Mouse (Mus musculus): ENCODE measurements around the gene L3mbtl1. TPM values are rescaled to one million over a fixed set of nuclear protein-coding genes. Genes with fewer than 3 reads are reported as not detected.

The L3mbtl1 gene
- polyA plus RNA-seq, 1 experiment from 2014 or later = 0.02 TPM

DNA sequence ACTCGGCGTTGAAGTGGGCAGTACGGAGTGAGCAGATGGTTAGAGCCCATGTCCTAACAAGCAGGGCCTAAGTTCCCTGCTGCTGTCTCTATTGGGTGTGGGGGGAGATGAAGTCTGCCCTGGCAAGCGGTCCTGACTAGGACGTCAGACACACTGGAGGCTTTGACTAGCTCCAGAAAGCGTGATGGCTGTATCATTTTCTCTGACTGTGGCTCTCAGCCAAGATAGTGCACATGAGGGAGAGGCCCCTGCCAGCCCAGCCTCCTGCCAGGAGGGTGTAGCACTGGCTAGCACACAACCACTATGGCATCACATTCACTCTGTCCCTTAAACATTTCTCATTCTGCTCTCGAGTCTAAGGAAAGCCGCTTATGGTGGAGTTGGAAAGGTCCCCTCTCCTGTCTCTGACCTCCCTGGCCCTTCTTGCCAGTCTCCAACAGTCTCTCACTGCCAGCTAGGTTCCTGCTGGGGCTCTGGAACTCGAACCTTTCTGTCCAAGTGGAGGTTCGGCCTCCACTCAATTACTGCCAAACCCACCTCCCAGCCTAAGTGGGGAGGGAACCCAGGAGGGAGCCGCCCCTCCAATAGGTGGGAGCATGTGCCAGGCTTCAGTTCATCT is 32.0 kb downstream of the L3mbtl1 start:
- Histone ChIP-seq H3K4me1 (replicated peaks; ENCODE audit: control insufficient read depth, insufficient read depth) (0 out of 2 replicates have a peak, but pooled peaks cover 2% of the 10 kb centered on the region), H3K27ac (replicated peaks) (no peak overlapping the region), H3K36me3 (ENCODE audit: control insufficient read depth, insufficient read depth, low read length) (no peaks in the 10 kb centered on the region), H3K27me3 (ENCODE audit: control insufficient read depth, insufficient read depth, low read length) (no peaks in the 10 kb centered on the region), H3K9me3 (ENCODE audit: control insufficient read depth, low read length) (no peaks in the 10 kb centered on the region), H3K4me2 (replicated peaks; ENCODE audit: low read depth) (no peak overlapping the region), H3K4me3 (ENCODE audit: low read depth, low read length) (no peak overlapping the region), H3K9ac (ENCODE audit: low read length) (no peak overlapping the region; the same call in 1 of the 2 replicates)
- DNase-seq (ENCODE audit: low spot score) (no peak), ATAC-seq (ENCODE audit: low FRiP score, low TSS enrichment) (no peak)
- WGBS = 68% methylated on average over 11 of the region's 11 CpGs
- TF ChIP-seq CTCF (IDR thresholded peaks at IDR 0.05; ENCODE audit: low read depth) = no peak

DNA sequence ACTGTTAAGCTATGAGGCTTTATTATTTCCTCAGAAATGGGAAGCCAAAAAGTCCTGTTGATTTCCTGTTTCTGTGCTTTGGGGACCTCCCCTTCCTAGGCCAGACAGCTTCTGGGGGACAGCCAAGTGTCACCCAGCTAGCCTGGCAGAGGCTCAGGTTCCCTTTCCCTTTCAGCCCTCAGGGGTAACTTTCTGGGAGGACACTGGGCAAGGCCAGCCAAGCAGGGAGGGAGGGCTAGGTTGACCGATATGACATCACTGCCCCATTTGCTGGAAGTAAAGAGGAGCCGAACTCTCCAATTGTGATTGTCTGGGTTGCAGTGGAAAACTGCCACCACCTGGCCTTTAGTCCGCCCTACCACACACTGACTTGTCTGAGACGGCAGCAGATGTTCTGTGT is 32.7 kb downstream of the L3mbtl1 start:
- no peak overlapping the region for H3K9ac ChIP-seq (ENCODE audit: low read length)
- H3K9me3 ChIP-seq (ENCODE audit: control insufficient read depth, low read length) = no peaks in the 10 kb centered on the region
- 62% methylated on average over 4 of the region's 4 CpGs for WGBS
- no peaks in the 10 kb centered on the region for H3K36me3 ChIP-seq (ENCODE audit: control insufficient read depth, insufficient read depth, low read length)
- DNase-seq (ENCODE audit: low spot score) (no peak), ATAC-seq (ENCODE audit: low FRiP score, low TSS enrichment) (no peak)
- no peak overlapping the region for H3K27ac ChIP-seq (replicated peaks)
- H3K27me3 ChIP-seq (ENCODE audit: control insufficient read depth, insufficient read depth, low read length) = no peaks in the 10 kb centered on the region
- 0 out of 2 replicates have a peak, but pooled peaks cover 2% of the 10 kb centered on the region for H3K4me1 ChIP-seq (replicated peaks; ENCODE audit: control insufficient read depth, insufficient read depth)
- TF ChIP-seq EP300 (optimal IDR thresholded peaks at IDR 0.05) (no peak), CTCF (IDR thresholded peaks at IDR 0.05; ENCODE audit: low read depth) (no peak)
- H3K4me2 ChIP-seq (replicated peaks; ENCODE audit: low read depth) = no peak overlapping the region
- H3K4me3 ChIP-seq (ENCODE audit: low read depth, low read length) = no peak overlapping the region

DNA sequence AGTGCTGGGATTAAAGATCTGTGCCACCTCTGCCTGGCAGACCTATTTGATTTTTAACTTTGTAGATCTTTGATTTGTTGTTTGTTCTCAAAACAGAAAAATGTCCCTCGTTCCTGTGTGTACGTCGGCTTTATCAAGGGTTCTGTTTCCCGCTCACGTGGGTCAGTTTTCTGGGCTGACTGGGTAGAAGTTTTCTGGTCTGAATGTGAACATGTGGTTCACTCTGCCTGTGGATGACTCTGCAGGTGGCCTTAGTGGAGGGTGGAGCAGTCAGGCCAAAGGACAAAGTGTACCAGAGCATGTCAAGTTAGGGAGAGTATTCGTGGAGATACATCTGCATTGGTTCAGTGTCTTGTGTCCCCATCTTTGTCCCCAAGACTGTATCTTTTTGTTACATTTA is 41.1 kb downstream of the L3mbtl1 start:
- Histone ChIP-seq H3K4me3 (ENCODE audit: low read depth, low read length) (no peak overlapping the region), H3K4me1 (replicated peaks; ENCODE audit: control insufficient read depth, insufficient read depth) (0 out of 2 replicates have a peak, but pooled peaks cover 2% of the 10 kb centered on the region), H3K27me3 (ENCODE audit: control insufficient read depth, insufficient read depth, low read length) (no peaks in the 10 kb centered on the region), H3K9me3 (ENCODE audit: control insufficient read depth, low read length) (no peaks in the 10 kb centered on the region), H3K36me3 (ENCODE audit: control insufficient read depth, insufficient read depth, low read length) (no peaks in the 10 kb centered on the region), H3K9ac (ENCODE audit: low read length) (no peak overlapping the region), H3K27ac (replicated peaks) (no peak overlapping the region), H3K4me2 (replicated peaks; ENCODE audit: low read depth) (no peak overlapping the region)
- TF ChIP-seq EP300 (optimal IDR thresholded peaks at IDR 0.05) = no peak
- TF ChIP-seq CTCF (IDR thresholded peaks at IDR 0.05; ENCODE audit: low read depth) = no peak
- ATAC-seq (ENCODE audit: low FRiP score, low TSS enrichment) (no peak), DNase-seq (ENCODE audit: low spot score) (no peak)
- 74% methylated on average over 6 of the region's 6 CpGs for WGBS

GRCm38 (mm10) chr2:162985923-162986322 is 42.7 kb downstream of the L3mbtl1 start:
- Histone ChIP-seq H3K9ac (ENCODE audit: low read length) (no peak overlapping the region), H3K27me3 (ENCODE audit: control insufficient read depth, insufficient read depth, low read length) (no peaks in the 10 kb centered on the region), H3K4me2 (replicated peaks; ENCODE audit: low read depth) (no peak overlapping the region), H3K9me3 (ENCODE audit: control insufficient read depth, low read length) (no peaks in the 10 kb centered on the region), H3K27ac (replicated peaks) (no peak overlapping the region), H3K36me3 (ENCODE audit: control insufficient read depth, insufficient read depth, low read length) (no peaks in the 10 kb centered on the region), H3K4me1 (replicated peaks; ENCODE audit: control insufficient read depth, insufficient read depth) (0 out of 2 replicates have a peak, but pooled peaks cover 2% of the 10 kb centered on the region), H3K4me3 (ENCODE audit: low read depth, low read length) (no peak overlapping the region)
- WGBS = 33% methylated on average over 3 of the region's 3 CpGs
- ATAC-seq (ENCODE audit: low FRiP score, low TSS enrichment) (peak; percentile 89), DNase-seq (ENCODE audit: low spot score) (peak; percentile 87)
- no peak for TF ChIP-seq CTCF (IDR thresholded peaks at IDR 0.05; ENCODE audit: low read depth)
- no peak for TF ChIP-seq EP300 (optimal IDR thresholded peaks at IDR 0.05)

- Histone ChIP-seq H3K36me3 (ENCODE audit: control insufficient read depth, insufficient read depth, low read length) (no peaks in the 10 kb centered on the region), H3K4me3 (ENCODE audit: low read depth, low read length) (no peak overlapping the region), H3K4me2 (replicated peaks; ENCODE audit: low read depth) (no peak overlapping the region), H3K9me3 (ENCODE audit: control insufficient read depth, low read length) (no peaks in the 10 kb centered on the region), H3K9ac (ENCODE audit: low read length) (no peak overlapping the region), H3K4me1 (replicated peaks; ENCODE audit: control insufficient read depth, insufficient read depth) (0 out of 2 replicates have a peak, but pooled peaks cover 2% of the 10 kb centered on the region), H3K27ac (replicated peaks) (no peak overlapping the region; the same call in 1 of the 2 replicates), H3K27me3 (ENCODE audit: control insufficient read depth, insufficient read depth, low read length) (no peaks in the 10 kb centered on the region)
- no peak for TF ChIP-seq CTCF (IDR thresholded peaks at IDR 0.05; ENCODE audit: low read depth)
- no peak for TF ChIP-seq EP300 (optimal IDR thresholded peaks at IDR 0.05)
- ATAC-seq (ENCODE audit: low FRiP score, low TSS enrichment) (no peak), DNase-seq (ENCODE audit: low spot score) (no peak)
- 62% methylated on average over 3 of the region's 3 CpGs for WGBS
Observed at GRCm38 (mm10) chr2:162986764-162987163, 43.5 kb downstream of the L3mbtl1 start.

- peak; percentile 66 for DNase-seq (ENCODE audit: low spot score)
- 35% methylated on average over 8 of the region's 8 CpGs for WGBS
Observed at GRCm38 (mm10) chr2:162987218-162987617, 43.9 kb downstream of the L3mbtl1 start, which contains the start of gene Sgk2. Gene Sgk2, plus strand, starts transcription at chr2:162987330.

More at GRCm38 (mm10) chr2:162987218-162987617, 43.9 kb downstream of the L3mbtl1 start, which contains the start of gene Sgk2:
- no peaks in the 10 kb centered on the region for H3K9me3 ChIP-seq (ENCODE audit: control insufficient read depth, low read length)
- no peaks in the 10 kb centered on the region for H3K27me3 ChIP-seq (ENCODE audit: control insufficient read depth, insufficient read depth, low read length)
- no peak within 1 kb of the TSS for H3K9ac ChIP-seq (ENCODE audit: low read length)
- ATAC-seq (ENCODE audit: low FRiP score, low TSS enrichment) = peak; percentile 86
- H3K36me3 ChIP-seq (ENCODE audit: control insufficient read depth, insufficient read depth, low read length) = no peaks in the 10 kb centered on the region
- H3K4me1 ChIP-seq (replicated peaks; ENCODE audit: control insufficient read depth, insufficient read depth) = 0 out of 2 replicates have a peak, but pooled peaks cover 2% of the 10 kb centered on the region
- no peak within 1 kb of the TSS for H3K4me2 ChIP-seq (replicated peaks; ENCODE audit: low read depth)
- no peak within 1 kb of the TSS; the same call in 1 of the 2 replicates for H3K27ac ChIP-seq (replicated peaks)
- H3K4me3 ChIP-seq (ENCODE audit: low read depth, low read length) = no peak within 1 kb of the TSS
- TF ChIP-seq CTCF (IDR thresholded peaks at IDR 0.05; ENCODE audit: low read depth) (no peak), EP300 (optimal IDR thresholded peaks at IDR 0.05) (no peak)
